ENCODE assay signal across 8 mouse cellular contexts in genomic region chr6:39539679-39540155, GRCm38 (mm10). TPM values are rescaled to one million over a fixed set of nuclear protein-coding genes. Genes with fewer than 3 reads are reported as not detected.
DNase-seq lines count a peak whose midpoint lies in the region; ATAC-seq and TF ChIP-seq lines count a peak whose summit lies in the region.

No protein-coding gene starts in this region.

- no peaks in the 10 kb centered on the region for H3K9me3 ChIP-seq in ES-E14 (ENCODE audit: control insufficient read depth, insufficient read depth, low read depth, low read length)
- H3K9me3 ChIP-seq in embryonic facial prominence, embryonic 12.5 days, result no peaks in the 10 kb centered on the region
- H3K9me3 ChIP-seq in heart, postnatal 0 days (replicated peaks; ENCODE audit: control insufficient read depth, low read length), result no peaks in the 10 kb centered on the region

- peaks cover 15 to 37% of the 10 kb centered on the region in 2 experiments for H3K4me1 ChIP-seq in ES-E14 (ENCODE audit: control insufficient read depth in 2 of 2, insufficient read depth in 2 of 2, low read length in 2 of 2, poor library complexity in 1 of 2)
- peaks cover 56% of the 10 kb centered on the region for H3K4me1 ChIP-seq in embryonic facial prominence, embryonic 12.5 days
- H3K4me1 ChIP-seq in heart, postnatal 0 days (ENCODE audit: control insufficient read depth, insufficient read depth), result peaks cover 8% of the 10 kb centered on the region

- no peak overlapping the region; the same call in 1 of the 2 replicates for H3K9ac ChIP-seq in ES-E14 (ENCODE audit: insufficient read depth, low read depth, low read length, poor library complexity, severe bottlenecking)
- no peak overlapping the region for H3K9ac ChIP-seq in embryonic facial prominence, embryonic 12.5 days
- no peak overlapping the region for H3K9ac ChIP-seq in heart, postnatal 0 days (replicated peaks; ENCODE audit: low read depth, low read length)

- no peak for DNase-seq in ES-E14 (ENCODE audit: low read depth, low spot score)
- DNase-seq in heart, postnatal 0 days (ENCODE audit: low spot score), result peak; percentile 67
- DNase-seq in kidney, postnatal 14 days, result peak; percentile 84
- DNase-seq in lung, postnatal 4 days, result peak; percentile 55 to 81
- DNase-seq in frontal cortex, postnatal 25 days (ENCODE audit: low spot score in 2 of 2), result no peak
- no peak for DNase-seq in left cerebral cortex, postnatal 25 days (ENCODE audit: low spot score in 2 of 2)

- in situ Hi-C loops in ES-E14 (cut with MboI; ENCODE audit: low sequenced_read_pairs in 2 of 2, unreplicated experiment in 2 of 2), result no loop called here

- no peak for TF ChIP-seq CTCF in heart, postnatal 0 days (IDR thresholded peaks at IDR 0.05; ENCODE audit: low read depth)

- intact Hi-C loops in left cerebral cortex, postnatal 25 days (cut with DNase I), result no loop called here

- no peak for TF ChIP-seq EP300 in heart, postnatal 0 days (IDR thresholded peaks at IDR 0.05; ENCODE audit: low read depth)

- no peaks in the 10 kb centered on the region for H3K36me3 ChIP-seq in ES-E14 (ENCODE audit: control insufficient read depth, insufficient read depth, low read length, poor library complexity, severe bottlenecking)
- no peaks in the 10 kb centered on the region for H3K36me3 ChIP-seq in embryonic facial prominence, embryonic 12.5 days
- no peaks in the 10 kb centered on the region for H3K36me3 ChIP-seq in heart, postnatal 0 days (replicated peaks; ENCODE audit: control insufficient read depth, insufficient read depth, low read length)

- no peaks in the 10 kb centered on the region for H3K27me3 ChIP-seq in embryonic facial prominence, embryonic 12.5 days
- no peaks in the 10 kb centered on the region for H3K27me3 ChIP-seq in heart, postnatal 0 days (ENCODE audit: control insufficient read depth, insufficient read depth, low read length)

- H3K4me2 ChIP-seq in embryonic facial prominence, embryonic 12.5 days (replicated peaks), result peak overlapping the region; percentile 26; the same call in 1 of the 2 replicates
- peak overlapping the region; percentile 26 for H3K4me2 ChIP-seq in heart, postnatal 0 days (ENCODE audit: low read depth, low read length)

- ATAC-seq in embryonic facial prominence, embryonic 12.5 days (ENCODE audit: insufficient number of reproducible peaks, insufficient read depth, low FRiP score, low TSS enrichment), result 0 out of 2 replicates have a peak, but pooled peaks have one; percentile 31
- peak; percentile 59 for ATAC-seq in heart, postnatal 0 days (ENCODE audit: insufficient read depth, low read depth)
- no peak for ATAC-seq in cerebellum, adult (ENCODE audit: insufficient number of reproducible peaks, low FRiP score, low TSS enrichment)

- 9% methylated on average over 7 of the region's 7 CpGs for WGBS in embryonic facial prominence, embryonic 12.5 days
- WGBS in heart, postnatal 0 days, result 22% methylated on average over 7 of the region's 7 CpGs

- peak overlapping the region; percentile 22; the same call in 1 of the 2 replicates for H3K27ac ChIP-seq in ES-E14 (ENCODE audit: insufficient read depth, low read depth, low read length, poor library complexity, severe bottlenecking)
- H3K27ac ChIP-seq in embryonic facial prominence, embryonic 12.5 days, result peak overlapping the region; percentile 69
- H3K27ac ChIP-seq in heart, postnatal 0 days (ENCODE audit: low read depth), result peak overlapping the region; percentile 72

- H3K4me3 ChIP-seq in ES-E14 (ENCODE audit: insufficient read depth in 1 of 2, low read depth in 1 of 2, low read length in 2 of 2, poor library complexity in 1 of 2, severe bottlenecking in 1 of 2), result peak overlapping the region in 1 of 2 experiments; percentile 59; a peak in 2 of 4 replicates
- no peak overlapping the region for H3K4me3 ChIP-seq in embryonic facial prominence, embryonic 12.5 days
- no peak overlapping the region for H3K4me3 ChIP-seq in heart, postnatal 0 days (ENCODE audit: low read depth, low read length)

TF ChIP-seq in ES-E14, 5 proteins besides CTCF, POLR2A, EP300 and RAD21:
- no peak for TF ChIP-seq HCFC1 (IDR thresholded peaks at IDR 0.05; ENCODE audit: borderline replicate concordance, insufficient read depth, low read length)
- no peak for TF ChIP-seq ZNF384 (IDR thresholded peaks at IDR 0.05; ENCODE audit: low read depth, low read length)
- TF ChIP-seq ZC3H11A (IDR thresholded peaks at IDR 0.05; ENCODE audit: borderline replicate concordance, low read depth, low read length), result no peak
- no peak for TF ChIP-seq CHD2 (IDR thresholded peaks at IDR 0.05; ENCODE audit: low read depth, low read length)
- no peak for TF ChIP-seq MAFK (IDR thresholded peaks at IDR 0.05; ENCODE audit: insufficient read depth, low read depth, low read length)

RNA-seq across cellular contexts. Expression of gene Dennd2a, which starts 17.9 kb away (rescaled TPM):
- total RNA-seq in ES-E14 (2012; rRNA removed), result 22.1 and 24.8 TPM in 2 replicates
- polyA plus RNA-seq in embryonic facial prominence, embryonic 12.5 days (2016; fragmentation: Nextera tagmentation; extraction: Ambion mirVana), result 36.1 and 37.7 TPM in 2 replicates
- 7.3 and 9.0 TPM in 2 replicates for total RNA-seq in heart, postnatal 0 days (2014; rRNA removed; ENCODE audit: low replicate concordance)
- polyA plus RNA-seq in heart, postnatal 0 days (2015; fragmentation: Nextera tagmentation; extraction: Ambion mirVana), result 5.5 TPM in 2 replicates
- total RNA-seq in left cerebral cortex, postnatal 25 days (2021), result 10 to 100 TPM; 20.2 to 22.0 TPM

RNA-seq across cellular contexts. Expression of gene Adck2, which starts 34.0 kb away (rescaled TPM):
- total RNA-seq in ES-E14 (2012; rRNA removed), result 11.4 and 18.1 TPM in 2 replicates
- polyA plus RNA-seq in embryonic facial prominence, embryonic 12.5 days (2016; fragmentation: Nextera tagmentation; extraction: Ambion mirVana), result 40.5 and 41.1 TPM in 2 replicates
- 17.5 and 22.4 TPM in 2 replicates for total RNA-seq in heart, postnatal 0 days (2014; rRNA removed; ENCODE audit: low replicate concordance)
- polyA plus RNA-seq in heart, postnatal 0 days (2015; fragmentation: Nextera tagmentation; extraction: Ambion mirVana), result 24.4 and 25.7 TPM in 2 replicates
- 10 to 100 TPM; 28.1 to 31.0 TPM for total RNA-seq in left cerebral cortex, postnatal 25 days (2021)

RNA-seq across cellular contexts. Expression of gene Gm42420, which starts 45.8 kb away (rescaled TPM):
- not detected in 2 replicates for total RNA-seq in ES-E14 (2012; rRNA removed)
- 1.9 TPM in 1 of 2 replicates, not detected in the other for polyA plus RNA-seq in embryonic facial prominence, embryonic 12.5 days (2016; fragmentation: Nextera tagmentation; extraction: Ambion mirVana)
- total RNA-seq in heart, postnatal 0 days (2014; rRNA removed; ENCODE audit: low replicate concordance), result not detected in 2 replicates
- 0.60 and 2.7 TPM in 2 replicates for polyA plus RNA-seq in heart, postnatal 0 days (2015; fragmentation: Nextera tagmentation; extraction: Ambion mirVana)
- total RNA-seq in left cerebral cortex, postnatal 25 days (2021), result under 1 TPM in 1 of 2 experiments, not detected in 1; 0.80 TPM

RNA-seq across cellular contexts. Expression of gene Ndufb2, which starts 52.7 kb away (rescaled TPM):
- total RNA-seq in ES-E14 (2012; rRNA removed), result 109 and 122 TPM in 2 replicates
- polyA plus RNA-seq in embryonic facial prominence, embryonic 12.5 days (2016; fragmentation: Nextera tagmentation; extraction: Ambion mirVana), result 299 and 324 TPM in 2 replicates
- total RNA-seq in heart, postnatal 0 days (2014; rRNA removed; ENCODE audit: low replicate concordance), result 719 and 838 TPM in 2 replicates
- polyA plus RNA-seq in heart, postnatal 0 days (2015; fragmentation: Nextera tagmentation; extraction: Ambion mirVana), result 1,229 and 1,304 TPM in 2 replicates
- total RNA-seq in left cerebral cortex, postnatal 25 days (2021), result 100 to 1,000 TPM; 175 to 187 TPM

Comparison
In these comparisons a context has a peak if more than half of its experiments do, and no peak if none do; other contexts are left out.
1. DNase-seq: peak in heart, postnatal 0 days (single experiment), kidney, postnatal 14 days (single experiment) and lung, postnatal 4 days (2 of 2); none in ES-E14 (single experiment), frontal cortex, postnatal 25 days (0 of 2) and left cerebral cortex, postnatal 25 days (0 of 2).
2. H3K27ac ChIP-seq: peak in every context shown above with its lines; median percentile 72 in heart, postnatal 0 days; 69 in embryonic facial prominence, embryonic 12.5 days; 22 in ES-E14.